Mouse (Mus musculus): ENCODE data around the gene Nsun6. TPM values are rescaled to one million over a fixed set of nuclear protein-coding genes. Genes with fewer than 3 reads are reported as not detected.

The Nsun6 gene
- polyA plus RNA-seq, 1 experiment from 2014 or later = 14.4 TPM

DNA sequence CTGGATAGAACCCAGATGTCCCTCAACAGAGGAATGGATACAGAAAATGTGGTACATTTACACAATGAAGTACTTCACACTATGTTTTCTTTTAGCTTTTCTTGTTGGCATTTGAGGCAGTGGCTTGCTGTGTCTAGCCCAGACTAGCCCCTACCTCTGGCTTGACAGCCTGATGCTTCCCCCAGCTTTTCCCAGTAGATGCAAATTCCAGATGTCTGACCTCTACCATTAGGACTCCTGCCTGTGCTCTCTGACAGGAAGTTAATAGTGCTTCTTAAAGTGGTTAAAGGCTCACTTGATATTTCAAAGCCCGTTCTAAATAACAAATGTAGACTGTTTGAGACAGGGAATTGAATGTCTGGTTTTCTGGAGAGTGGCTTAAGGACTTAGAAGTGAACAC lies 8.9 kb upstream of the Nsun6 start:
- no peak overlapping the region for H3K9ac ChIP-seq (ENCODE audit: low read length)
- H3K27ac ChIP-seq (ENCODE audit: low read depth, low read length) = no peak overlapping the region
- DNase-seq (ENCODE audit: low spot score) = no peak
- H3K4me2 ChIP-seq (ENCODE audit: low read length) = no peak overlapping the region
- peaks cover 8% of the 10 kb centered on the region for H3K4me1 ChIP-seq (ENCODE audit: control insufficient read depth, insufficient read depth, low read length)
- no peaks in the 10 kb centered on the region for H3K9me3 ChIP-seq (replicated peaks; ENCODE audit: control insufficient read depth, low read length)
- no peak for ATAC-seq
- peaks cover 7% of the 10 kb centered on the region for H3K36me3 ChIP-seq (ENCODE audit: control insufficient read depth, insufficient read depth, low read length)
- no peak overlapping the region for H3K4me3 ChIP-seq (ENCODE audit: low read depth, low read length)
- 90% methylated on average over 1 of the region's 1 CpGs for WGBS
- no peaks in the 10 kb centered on the region for H3K27me3 ChIP-seq (replicated peaks; ENCODE audit: control insufficient read depth, insufficient read depth, low read length)

DNA sequence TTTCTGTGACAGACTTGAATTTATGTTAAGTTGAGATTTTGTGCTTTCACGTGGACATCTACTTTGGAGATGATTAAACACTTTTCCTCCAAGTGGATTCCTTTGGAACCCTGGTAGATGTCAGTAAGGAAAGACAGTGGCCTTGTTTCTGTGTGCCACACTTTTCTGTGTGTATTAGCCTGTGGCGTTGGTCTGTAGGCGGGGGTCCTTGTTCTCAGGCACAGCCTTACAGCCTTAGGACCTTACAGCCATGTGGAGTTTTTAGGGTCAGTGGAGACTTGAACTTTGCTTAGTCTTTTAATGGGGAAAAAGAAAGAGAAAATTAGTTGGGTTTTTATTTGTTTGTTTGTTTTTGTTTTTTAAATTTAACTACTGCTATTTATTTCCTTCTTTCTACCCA lies 6.0 kb upstream of the Nsun6 start:
- DNase-seq (ENCODE audit: low spot score) (no peak), ATAC-seq (no peak)
- no peaks in the 10 kb centered on the region for H3K27me3 ChIP-seq (replicated peaks; ENCODE audit: control insufficient read depth, insufficient read depth, low read length)
- H3K9me3 ChIP-seq (replicated peaks; ENCODE audit: control insufficient read depth, low read length) = no peaks in the 10 kb centered on the region
- no peaks in the 10 kb centered on the region for H3K36me3 ChIP-seq (ENCODE audit: control insufficient read depth, insufficient read depth, low read length)
- no peak overlapping the region for H3K27ac ChIP-seq (ENCODE audit: low read depth, low read length)
- peaks cover 22% of the 10 kb centered on the region for H3K4me1 ChIP-seq (ENCODE audit: control insufficient read depth, insufficient read depth, low read length)
- H3K9ac ChIP-seq (ENCODE audit: low read length) = no peak overlapping the region
- H3K4me3 ChIP-seq (ENCODE audit: low read depth, low read length) = no peak overlapping the region
- no peak overlapping the region for H3K4me2 ChIP-seq (ENCODE audit: low read length)
- WGBS = 94% methylated on average over 3 of the region's 3 CpGs

DNA sequence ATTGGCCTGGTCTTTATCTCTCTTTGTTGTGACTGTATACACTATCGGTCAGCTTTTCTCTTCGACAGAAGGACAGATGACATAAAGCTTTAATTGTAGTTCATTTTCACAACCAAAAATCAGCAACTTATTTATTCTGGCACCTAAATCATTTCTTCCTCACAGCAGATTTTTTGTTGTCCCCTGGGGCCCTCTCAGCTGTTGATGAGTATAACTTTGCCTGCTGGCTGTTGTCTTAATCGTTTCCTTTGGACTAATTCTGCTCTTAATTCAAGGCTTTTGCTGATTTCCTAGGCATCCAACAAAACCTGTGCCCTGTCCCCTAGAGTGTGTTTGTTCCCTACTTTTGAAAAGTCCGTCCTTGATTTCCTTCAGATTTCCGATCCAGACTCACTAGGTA lies 3.4 kb upstream of the Nsun6 start:
- no peak overlapping the region for H3K9ac ChIP-seq (ENCODE audit: low read length)
- H3K4me1 ChIP-seq (ENCODE audit: control insufficient read depth, insufficient read depth, low read length) = peaks cover 19% of the 10 kb centered on the region
- H3K27ac ChIP-seq (ENCODE audit: low read depth, low read length) = no peak overlapping the region
- DNase-seq (ENCODE audit: low spot score) = no peak
- H3K27me3 ChIP-seq (replicated peaks; ENCODE audit: control insufficient read depth, insufficient read depth, low read length) = no peaks in the 10 kb centered on the region
- no peaks in the 10 kb centered on the region for H3K9me3 ChIP-seq (replicated peaks; ENCODE audit: control insufficient read depth, low read length)
- 87% methylated on average over 5 of the region's 5 CpGs for WGBS
- no peaks in the 10 kb centered on the region for H3K36me3 ChIP-seq (ENCODE audit: control insufficient read depth, insufficient read depth, low read length)
- no peak for ATAC-seq
- H3K4me2 ChIP-seq (ENCODE audit: low read length) = no peak overlapping the region
- no peak overlapping the region for H3K4me3 ChIP-seq (ENCODE audit: low read depth, low read length)

DNA sequence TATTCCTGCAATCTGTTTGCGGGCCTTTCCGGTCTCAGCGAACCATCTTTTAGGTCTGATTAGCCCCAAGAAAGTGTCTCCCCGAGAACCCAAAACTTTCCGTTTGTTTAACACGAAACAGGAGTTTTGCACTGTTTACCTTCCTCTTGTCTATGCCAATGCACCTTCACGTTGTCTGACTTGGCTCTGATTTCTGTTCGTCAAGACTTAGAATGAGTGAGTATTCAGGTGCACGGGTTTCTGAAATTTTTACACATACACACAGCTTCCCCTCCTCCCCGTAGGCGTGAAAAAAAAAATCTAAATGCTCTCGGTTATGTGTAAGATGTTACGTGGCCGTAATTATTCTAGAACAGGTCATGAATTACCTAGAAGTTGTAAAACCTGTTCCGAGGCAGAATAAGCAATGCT lies 877 bp upstream of the Nsun6 start:
- DNase-seq (ENCODE audit: low spot score) (peak; percentile 50), ATAC-seq (no peak)
- peak overlapping the region; percentile 90 for H3K4me3 ChIP-seq (ENCODE audit: low read depth, low read length)
- peaks cover 19% of the 10 kb centered on the region for H3K4me1 ChIP-seq (ENCODE audit: control insufficient read depth, insufficient read depth, low read length)
- peak overlapping the region; percentile 99 for H3K9ac ChIP-seq (ENCODE audit: low read length)
- WGBS = under 1% methylated on average over 15 of the region's 15 CpGs
- H3K4me2 ChIP-seq (ENCODE audit: low read length) = peak overlapping the region; percentile 72
- peak overlapping the region; percentile 92 for H3K27ac ChIP-seq (ENCODE audit: low read depth, low read length)
- H3K36me3 ChIP-seq (ENCODE audit: control insufficient read depth, insufficient read depth, low read length) = no peaks in the 10 kb centered on the region
- no peaks in the 10 kb centered on the region for H3K9me3 ChIP-seq (replicated peaks; ENCODE audit: control insufficient read depth, low read length)
- no peaks in the 10 kb centered on the region for H3K27me3 ChIP-seq (replicated peaks; ENCODE audit: control insufficient read depth, insufficient read depth, low read length)

DNA sequence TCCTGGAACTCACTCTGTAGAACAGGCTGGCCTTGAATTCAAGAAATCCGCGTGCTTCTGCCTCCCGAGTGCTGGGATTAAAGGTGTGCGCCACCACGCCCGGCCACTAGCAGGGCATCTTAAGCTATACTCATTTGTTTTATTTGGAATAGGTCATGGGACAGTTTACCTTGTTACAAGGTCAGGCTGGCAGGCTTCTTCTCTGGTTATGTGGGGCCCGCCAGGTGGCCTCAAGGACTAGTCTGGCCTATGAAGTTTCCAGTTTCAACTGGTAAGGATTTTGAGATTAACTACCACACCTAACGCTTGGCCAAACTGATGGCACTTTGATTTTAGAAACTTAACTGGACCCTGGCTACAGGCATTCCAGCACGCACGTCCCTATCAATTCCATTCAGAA lies 373 bp downstream of the Nsun6 start:
- Histone ChIP-seq H3K27me3 (replicated peaks; ENCODE audit: control insufficient read depth, insufficient read depth, low read length) (no peaks in the 10 kb centered on the region), H3K9ac (ENCODE audit: low read length) (peak overlapping the region; percentile 99), H3K27ac (ENCODE audit: low read depth, low read length) (peak overlapping the region; percentile 79), H3K36me3 (ENCODE audit: control insufficient read depth, insufficient read depth, low read length) (no peaks in the 10 kb centered on the region), H3K4me1 (ENCODE audit: control insufficient read depth, insufficient read depth, low read length) (peaks cover 19% of the 10 kb centered on the region), H3K9me3 (replicated peaks; ENCODE audit: control insufficient read depth, low read length) (no peaks in the 10 kb centered on the region), H3K4me3 (ENCODE audit: low read depth, low read length) (peak overlapping the region; percentile 90), H3K4me2 (ENCODE audit: low read length) (peak overlapping the region; percentile 64)
- no peak for DNase-seq (ENCODE audit: low spot score)
- ATAC-seq = no peak; the same call in 1 of the 2 replicates
- 23% methylated on average over 10 of the region's 10 CpGs for WGBS

DNA sequence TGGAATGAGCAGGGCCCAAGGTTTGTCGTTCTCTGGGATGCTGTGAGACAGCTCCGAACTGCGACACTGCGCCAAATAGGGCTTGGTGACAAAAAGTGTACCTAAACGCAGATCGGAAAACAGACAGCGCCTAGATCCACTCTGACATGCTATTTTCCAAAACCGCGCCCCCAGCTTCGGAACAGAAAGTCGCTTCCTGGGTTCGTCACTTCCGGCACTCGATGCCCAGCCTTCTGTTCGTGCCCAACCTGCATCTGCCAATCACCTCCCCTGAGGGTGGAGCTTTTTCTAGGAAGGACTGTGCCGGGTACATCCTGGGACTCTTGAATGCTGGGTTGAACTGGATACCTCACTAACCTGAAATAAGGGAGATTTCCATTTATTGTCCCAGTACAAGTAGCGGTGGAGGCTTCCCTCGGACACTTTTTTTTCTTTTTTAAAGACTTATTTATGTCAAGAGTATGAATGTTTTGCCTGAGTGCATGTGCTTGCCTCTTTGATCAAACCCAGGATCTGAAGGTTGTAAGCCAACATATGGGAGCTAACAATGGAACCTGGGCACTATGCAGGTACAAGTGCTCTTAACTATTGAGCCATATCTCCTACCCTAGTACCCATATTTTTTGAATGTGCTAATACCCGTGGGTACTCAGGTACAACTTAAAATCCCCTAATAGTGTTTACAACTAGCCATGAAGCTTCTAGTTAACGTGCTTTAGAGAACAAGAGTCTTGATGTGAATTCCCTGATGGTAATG lies 5.6 kb downstream of the Nsun6 start, which contains the start of gene Arl5b:
Gene Arl5b, plus strand, starts transcription at position 279 of the 757 bp plus-strand sequence.
- Histone ChIP-seq H3K27ac (ENCODE audit: low read depth, low read length) (no peak within 1 kb of the TSS), H3K4me3 (ENCODE audit: low read depth, low read length) (peak within 1 kb of the TSS; percentile 55), H3K36me3 (ENCODE audit: control insufficient read depth, insufficient read depth, low read length) (no peaks in the 10 kb centered on the region), H3K9me3 (replicated peaks; ENCODE audit: control insufficient read depth, low read length) (no peaks in the 10 kb centered on the region), H3K9ac (ENCODE audit: low read length) (peak within 1 kb of the TSS; percentile 70), H3K27me3 (replicated peaks; ENCODE audit: control insufficient read depth, insufficient read depth, low read length) (no peaks in the 10 kb centered on the region), H3K4me2 (ENCODE audit: low read length) (peak within 1 kb of the TSS; percentile 70), H3K4me1 (ENCODE audit: control insufficient read depth, insufficient read depth, low read length) (peaks cover 7% of the 10 kb centered on the region; the same call in 1 of the 2 replicates)
- ATAC-seq = peak; percentile 99
- DNase-seq (ENCODE audit: low spot score) = peak; percentile 98
- WGBS = 8% methylated on average over 20 of the region's 20 CpGs

DNA sequence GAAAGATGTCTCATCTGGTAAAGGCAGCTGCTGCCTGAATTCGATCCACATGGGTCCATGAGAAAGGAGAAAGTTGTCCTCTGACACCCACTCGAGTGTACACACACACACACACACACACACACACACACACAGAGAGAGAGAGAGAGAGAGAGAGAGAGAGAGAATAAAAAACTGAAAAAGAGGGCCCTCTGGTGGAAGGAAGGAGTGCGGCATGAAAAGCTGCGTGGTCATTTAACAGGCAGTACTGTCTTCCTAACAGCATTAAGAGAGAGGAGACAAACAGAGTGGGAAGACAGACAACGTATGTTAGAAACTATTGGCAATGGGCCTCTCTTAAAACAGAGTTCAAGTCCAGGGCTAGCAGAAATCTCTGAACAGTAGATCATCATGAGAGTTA lies 14.5 kb downstream of the Nsun6 start:
- Histone ChIP-seq H3K9ac (ENCODE audit: low read length) (no peak overlapping the region), H3K4me2 (ENCODE audit: low read length) (no peak overlapping the region), H3K27me3 (replicated peaks; ENCODE audit: control insufficient read depth, insufficient read depth, low read length) (no peaks in the 10 kb centered on the region), H3K27ac (ENCODE audit: low read depth, low read length) (no peak overlapping the region), H3K9me3 (replicated peaks; ENCODE audit: control insufficient read depth, low read length) (no peaks in the 10 kb centered on the region), H3K36me3 (ENCODE audit: control insufficient read depth, insufficient read depth, low read length) (peaks cover 18% of the 10 kb centered on the region), H3K4me1 (ENCODE audit: control insufficient read depth, insufficient read depth, low read length) (no peaks in the 10 kb centered on the region), H3K4me3 (ENCODE audit: low read depth, low read length) (no peak overlapping the region)
- ATAC-seq (no peak), DNase-seq (ENCODE audit: low spot score) (no peak)
- WGBS = 59% methylated on average over 5 of the region's 5 CpGs

DNA sequence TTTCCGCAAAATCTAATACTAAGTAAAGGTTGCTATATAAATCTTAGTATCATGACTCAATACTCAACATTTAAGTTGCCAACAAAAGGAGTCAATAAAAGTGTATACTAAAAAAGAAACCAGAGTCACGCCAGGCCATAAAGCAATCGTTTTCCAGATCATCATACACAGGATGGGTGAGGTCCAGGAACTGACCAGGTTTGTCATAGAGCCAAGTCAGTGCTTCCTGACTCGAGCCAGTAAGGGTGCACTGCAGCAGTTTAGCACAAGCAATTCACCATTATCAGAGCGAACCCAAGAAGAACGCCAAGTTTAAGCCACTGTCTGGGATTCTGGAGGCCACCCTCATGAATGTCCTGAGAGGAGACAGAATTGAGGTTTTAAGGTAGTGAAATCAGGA lies 16.2 kb downstream of the Nsun6 start:
- no peak overlapping the region for H3K9ac ChIP-seq (ENCODE audit: low read length)
- H3K27me3 ChIP-seq (replicated peaks; ENCODE audit: control insufficient read depth, insufficient read depth, low read length) = no peaks in the 10 kb centered on the region
- ATAC-seq (no peak), DNase-seq (ENCODE audit: low spot score) (no peak)
- H3K9me3 ChIP-seq (replicated peaks; ENCODE audit: control insufficient read depth, low read length) = no peaks in the 10 kb centered on the region
- no peaks in the 10 kb centered on the region for H3K4me1 ChIP-seq (ENCODE audit: control insufficient read depth, insufficient read depth, low read length)
- H3K4me2 ChIP-seq (ENCODE audit: low read length) = no peak overlapping the region
- H3K36me3 ChIP-seq (ENCODE audit: control insufficient read depth, insufficient read depth, low read length) = peaks cover 18% of the 10 kb centered on the region
- H3K4me3 ChIP-seq (ENCODE audit: low read depth, low read length) = no peak overlapping the region
- no peak overlapping the region for H3K27ac ChIP-seq (ENCODE audit: low read depth, low read length)
- WGBS = 89% methylated on average over 6 of the region's 6 CpGs

DNA sequence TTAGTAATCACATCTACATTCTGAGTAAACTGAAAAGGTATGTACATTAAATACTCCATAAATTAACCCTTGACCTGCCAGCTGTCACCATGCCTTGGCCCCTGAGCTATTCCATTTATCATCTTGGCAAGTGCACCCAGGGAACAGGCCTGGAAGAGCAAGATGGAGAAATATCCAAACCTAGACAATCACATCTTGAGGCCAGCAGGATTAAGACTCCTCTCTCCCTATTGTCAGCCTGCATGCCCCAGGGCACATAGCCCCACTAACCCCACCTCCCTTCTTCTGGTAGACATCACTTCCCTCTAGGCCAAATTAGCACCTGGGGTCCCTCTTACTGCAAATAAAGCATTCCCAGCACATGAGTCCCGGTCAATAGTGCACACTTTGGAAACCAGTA lies 27.1 kb downstream of the Nsun6 start:
- Histone ChIP-seq H3K4me3 (ENCODE audit: low read depth, low read length) (no peak overlapping the region), H3K27ac (ENCODE audit: low read depth, low read length) (no peak overlapping the region), H3K4me2 (ENCODE audit: low read length) (no peak overlapping the region), H3K36me3 (ENCODE audit: control insufficient read depth, insufficient read depth, low read length) (peaks cover 4% of the 10 kb centered on the region; the same call in 1 of the 2 replicates), H3K9me3 (replicated peaks; ENCODE audit: control insufficient read depth, low read length) (no peaks in the 10 kb centered on the region), H3K9ac (ENCODE audit: low read length) (no peak overlapping the region), H3K4me1 (ENCODE audit: control insufficient read depth, insufficient read depth, low read length) (no peaks in the 10 kb centered on the region), H3K27me3 (replicated peaks; ENCODE audit: control insufficient read depth, insufficient read depth, low read length) (no peaks in the 10 kb centered on the region)
- DNase-seq (ENCODE audit: low spot score) = no peak
- 94% methylated on average over 1 of the region's 1 CpGs for WGBS
- no peak for ATAC-seq

Measured in forebrain, embryonic 14.5 days (tissue).